Mouse (Mus musculus): Measurements from ENCODE around the gene Spon1.

- TF ChIP-seq CTCF (IDR thresholded peaks at IDR 0.05; ENCODE audit: control insufficient read depth, insufficient read depth, low read length), result no peak
- TF ChIP-seq POLR2A (IDR thresholded peaks at IDR 0.05; ENCODE audit: borderline replicate concordance, control insufficient read depth, low read depth, low read length), result no peak
Measured at GRCm38 (mm10) chr7:113811376-113812158, 45.8 kb downstream of the Spon1 start.
